Mouse (Mus musculus): Measurements from ENCODE around the gene Bicd1.
A peak's percentile ranks its signal among the peaks of the same experiment; 100 is the strongest.

Bicd1 gene

DNA sequence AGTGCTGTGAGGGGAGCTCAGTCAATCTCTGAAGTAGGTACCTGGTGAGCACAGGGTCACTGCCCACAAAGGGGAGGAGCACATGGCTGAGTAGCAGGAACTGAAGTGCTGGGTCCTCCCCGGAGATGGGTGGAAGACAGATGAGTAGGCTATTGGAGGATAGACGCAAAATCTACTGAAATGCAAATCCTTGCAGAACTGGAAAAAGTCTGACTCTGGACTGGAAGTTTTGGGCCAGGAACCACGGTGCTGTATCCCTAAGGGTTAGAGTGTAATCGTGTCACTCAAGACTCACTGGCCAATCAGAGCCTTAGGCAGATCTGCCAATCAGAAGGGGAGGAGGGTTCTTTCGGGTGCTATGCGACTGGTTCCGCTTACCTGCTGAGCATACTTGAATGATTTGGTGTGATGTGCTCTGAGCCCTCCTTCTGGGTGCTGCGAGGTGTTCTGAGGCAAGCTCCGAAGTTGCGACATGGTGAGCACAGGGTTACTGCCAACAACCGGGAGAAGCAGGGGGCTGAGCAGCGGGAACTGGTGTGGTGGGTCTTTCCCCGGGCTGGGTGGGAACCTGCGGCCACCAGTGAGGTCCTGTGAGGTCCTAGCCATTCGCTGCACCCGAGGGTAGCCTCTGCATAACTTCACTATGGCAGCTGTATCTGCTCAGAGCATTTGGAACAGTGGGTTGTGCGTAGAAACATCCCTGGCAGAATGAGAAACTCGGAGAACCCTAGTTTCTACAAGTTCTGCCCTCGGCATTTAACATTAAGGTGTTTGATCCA, 157.2 kb downstream of the Bicd1 start:
- DNase-seq (ENCODE audit: inconsistent ontology term) = peak; percentile 80

DNA sequence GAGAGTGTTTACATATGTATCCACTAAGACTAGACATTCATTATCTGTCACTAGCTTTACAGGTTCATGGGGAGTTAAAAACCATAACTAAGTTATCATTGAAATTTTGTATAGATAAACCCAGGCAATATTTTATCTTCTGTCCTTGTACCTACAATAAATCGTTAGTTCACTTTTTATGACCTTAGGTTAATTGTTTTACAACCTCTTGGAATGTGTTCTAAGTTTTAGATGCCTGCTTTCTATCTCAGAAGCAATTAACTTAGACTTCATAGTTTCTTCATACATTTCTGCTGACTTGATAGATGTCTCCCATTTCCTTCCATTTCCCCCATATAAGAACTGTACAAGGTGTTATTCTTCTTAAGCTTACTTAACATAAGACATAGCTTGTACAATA, 158.5 kb downstream of the Bicd1 start:
- DNase-seq (ENCODE audit: inconsistent ontology term) = no peak

- peak; percentile 12 for DNase-seq (ENCODE audit: inconsistent ontology term)
These were observed 165.6 kb downstream of the Bicd1 start for GRCm38 (mm10) chr6:149574288-149574687.

GRCm38 (mm10) chr6:149580053-149580452, 171.4 kb downstream of the Bicd1 start:
- DNase-seq (ENCODE audit: inconsistent ontology term) = no peak

DNA sequence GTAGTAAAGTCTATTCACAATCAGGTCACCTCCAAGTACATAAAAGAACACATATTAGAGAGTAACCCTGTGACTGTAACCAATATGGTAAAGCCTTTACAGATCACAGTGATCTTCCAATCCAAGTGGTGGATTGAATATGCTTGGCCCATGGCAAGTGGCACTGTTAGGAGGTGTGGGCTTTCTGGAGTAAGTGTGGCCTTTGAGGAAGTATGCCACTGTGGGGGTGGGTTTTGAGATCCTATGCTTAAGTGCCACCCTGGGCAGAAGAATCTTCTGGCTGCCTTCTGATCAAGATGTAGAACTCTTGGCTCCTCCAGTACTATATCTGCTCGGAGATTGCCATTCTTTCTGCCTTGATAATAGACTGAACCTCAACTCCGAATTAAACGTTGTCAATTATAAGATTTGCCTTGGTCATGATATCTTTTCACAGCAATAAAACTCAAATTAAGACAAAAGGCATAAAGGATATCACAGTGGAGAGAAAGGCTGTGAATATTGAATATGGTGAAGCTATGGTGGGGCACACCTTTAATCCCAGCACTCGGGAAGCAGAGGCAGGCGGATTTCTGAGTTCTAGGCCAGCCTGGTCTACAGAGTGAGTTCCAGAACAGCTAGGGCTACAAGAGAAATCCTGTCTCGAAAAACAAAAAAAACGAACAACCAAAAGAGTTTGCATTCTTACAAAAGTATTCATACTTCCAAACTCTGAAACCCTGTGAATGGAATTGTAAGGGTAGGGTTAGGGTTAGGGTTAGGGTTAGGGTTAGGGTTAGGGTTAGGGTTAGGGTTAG, 177.2 kb downstream of the Bicd1 start:
- no peak for DNase-seq (ENCODE audit: inconsistent ontology term)
